Mouse (Mus musculus) heart, adult 8-10 months (tissue): ENCODE results near the gene Csmd2. TPM values are rescaled to one million over a fixed set of nuclear protein-coding genes. Genes with fewer than 3 reads are reported as not detected.

Experiments used
- DNase-seq: peaks from one replicate; pipeline ENCODE4 v3.0.0; 2022; ENCODE audit warnings: low spot score
- total RNA-seq, 4 experiments: library from RNA; stranded (reverse); gene quantifications; 2 replicates each; pipeline ENCODE4 v1.2.4; 2022

The Csmd2 gene
- total RNA-seq, 4 experiments from 2014 or later: 0.08 TPM; not detected in 3

GRCm38 (mm10) chr4:128327421-128327820, 339.8 kb downstream of the Csmd2 start:
- DNase-seq: no peak

- DNase-seq: no peak
These were observed 342.9 kb downstream of the Csmd2 start for GRCm38 (mm10) chr4:128330519-128330918.

DNA sequence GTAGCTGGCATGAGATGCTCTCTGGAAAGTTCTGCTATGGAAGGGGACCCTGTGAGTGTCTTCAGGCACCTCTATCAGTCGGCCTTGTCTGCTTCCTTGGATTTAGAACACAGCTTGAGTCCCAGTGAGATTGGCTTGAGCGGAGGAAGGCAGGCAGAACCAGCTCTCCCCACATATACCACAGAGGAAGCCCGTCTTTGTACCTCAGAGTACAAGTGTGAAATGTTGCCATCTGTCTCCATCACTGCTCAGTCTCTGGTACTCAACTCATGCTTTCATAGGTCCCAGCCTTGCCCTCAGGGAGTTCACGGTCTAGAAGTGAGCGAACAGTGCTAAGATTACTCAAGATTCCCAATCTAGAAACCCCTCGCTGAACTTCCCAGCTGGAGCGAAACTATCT, 352.8 kb downstream of the Csmd2 start:
- no peak for DNase-seq

DNA sequence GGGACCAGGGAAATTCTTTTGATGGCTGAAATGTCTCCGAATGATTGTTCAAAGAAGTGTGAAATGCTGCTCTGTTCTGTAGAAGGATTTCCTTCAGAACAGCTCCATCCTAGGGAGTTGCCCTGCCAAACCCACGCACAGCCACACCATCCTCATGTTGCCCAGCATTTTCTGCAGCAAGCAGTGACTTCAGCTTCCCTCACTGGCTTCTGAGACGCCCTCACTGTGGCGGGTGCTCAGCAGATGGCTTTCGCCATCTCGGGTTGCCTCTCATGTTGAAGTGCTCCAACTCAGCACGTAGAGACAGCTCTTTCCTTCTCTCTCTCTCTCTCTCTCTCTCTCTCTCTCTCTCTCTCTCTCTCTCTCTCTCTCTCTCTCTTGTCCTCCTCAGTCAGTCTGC, 353.7 kb downstream of the Csmd2 start:
- no peak for DNase-seq

DNA sequence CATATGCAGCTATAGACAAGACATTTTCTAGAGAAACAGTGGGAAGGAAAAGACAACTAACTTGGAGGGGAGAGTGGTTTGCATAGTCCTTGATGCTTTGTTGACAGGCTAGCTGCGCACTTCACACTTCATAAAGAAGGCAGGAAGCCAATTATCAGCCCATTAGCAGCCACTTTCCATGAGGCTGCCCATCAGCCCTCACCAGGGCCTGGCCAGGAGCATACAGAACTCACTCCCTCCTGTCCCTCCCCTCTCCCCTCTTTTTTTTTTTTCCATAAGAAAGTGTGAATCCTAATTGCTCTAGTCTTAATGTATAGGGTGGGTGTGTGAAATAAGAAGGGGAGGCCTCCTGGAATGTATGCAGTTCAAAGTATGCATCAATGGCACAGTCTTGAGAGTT, 354.6 kb downstream of the Csmd2 start:
- DNase-seq: no peak

DNA sequence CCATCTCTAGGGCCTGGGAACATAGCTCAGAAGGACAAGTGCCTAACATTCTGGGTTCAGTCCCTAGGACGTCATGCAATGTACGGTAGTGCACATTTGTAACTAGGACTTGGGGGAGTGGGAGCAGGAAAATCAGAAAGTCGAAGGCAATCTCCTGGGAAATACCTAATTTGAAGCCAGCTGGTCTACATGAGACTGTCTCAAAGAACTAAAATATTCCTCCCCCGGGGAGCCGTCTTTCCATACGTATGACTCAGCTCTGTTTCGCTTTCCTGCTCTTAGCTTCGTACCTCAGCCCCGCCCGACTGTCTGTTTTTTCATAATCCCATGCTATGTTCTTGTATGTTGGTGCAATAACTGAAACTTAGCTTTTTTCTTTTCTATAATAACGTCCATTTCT, 371.1 kb downstream of the Csmd2 start:
- DNase-seq: no peak

DNA sequence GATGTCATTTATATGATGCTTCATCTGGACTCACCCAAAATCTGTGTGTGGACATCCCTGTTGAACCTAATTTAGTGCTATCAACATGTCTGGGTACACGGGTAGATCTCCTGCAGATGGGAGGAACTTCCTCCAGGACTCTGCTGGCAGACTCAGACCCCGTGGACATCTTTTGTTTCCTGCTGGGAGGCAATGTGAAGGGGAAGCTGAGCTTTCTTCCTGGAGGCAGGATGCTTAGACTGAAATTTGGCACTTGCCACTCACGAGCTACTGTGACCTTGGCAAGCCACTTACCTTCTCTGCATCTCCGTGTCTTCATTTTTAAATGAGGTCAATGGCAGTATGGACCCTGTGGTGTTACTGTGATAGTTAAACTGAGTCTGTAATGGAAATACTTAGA, 378.2 kb downstream of the Csmd2 start:
- no peak for DNase-seq

DNA sequence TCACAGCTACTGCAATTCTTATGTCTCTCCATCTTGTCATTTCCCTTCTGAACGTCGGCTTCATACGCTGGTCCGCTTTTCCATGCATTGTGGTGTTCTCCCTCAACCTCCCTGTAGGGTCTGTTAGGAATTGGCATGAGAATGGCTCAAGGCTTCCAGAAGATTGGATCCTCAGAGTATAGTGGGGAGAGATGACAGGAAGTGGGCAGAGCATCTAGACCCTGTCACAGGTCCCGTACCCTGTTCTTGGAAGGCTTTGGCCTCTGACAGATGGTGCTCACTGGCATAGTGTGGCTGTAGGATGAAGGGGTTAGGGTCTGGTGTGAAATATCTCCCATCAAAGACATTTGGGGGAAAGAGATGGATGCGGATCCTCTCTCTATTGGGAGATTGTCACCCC, 380.4 kb downstream of the Csmd2 start:
- DNase-seq: no peak

DNA sequence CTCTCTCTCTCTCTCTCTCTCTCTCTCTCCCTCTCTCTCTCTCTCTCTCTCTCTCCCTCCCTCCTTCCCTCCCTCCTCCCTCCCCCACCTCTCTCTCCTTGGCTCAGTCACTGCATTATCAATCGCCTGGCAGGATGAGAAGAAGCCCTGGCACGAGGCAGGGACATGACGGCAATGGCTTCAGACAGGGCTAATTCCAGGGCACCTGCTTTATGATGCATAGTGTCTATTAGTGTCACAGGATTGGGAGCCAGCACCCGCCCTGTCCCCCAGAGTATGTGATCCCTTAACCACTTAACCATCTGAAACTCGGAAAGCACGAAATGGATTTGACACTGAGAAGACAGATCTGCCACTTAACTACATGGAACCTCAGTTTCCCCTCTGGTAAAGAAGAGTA, 384.1 kb downstream of the Csmd2 start:
- no peak for DNase-seq

DNA sequence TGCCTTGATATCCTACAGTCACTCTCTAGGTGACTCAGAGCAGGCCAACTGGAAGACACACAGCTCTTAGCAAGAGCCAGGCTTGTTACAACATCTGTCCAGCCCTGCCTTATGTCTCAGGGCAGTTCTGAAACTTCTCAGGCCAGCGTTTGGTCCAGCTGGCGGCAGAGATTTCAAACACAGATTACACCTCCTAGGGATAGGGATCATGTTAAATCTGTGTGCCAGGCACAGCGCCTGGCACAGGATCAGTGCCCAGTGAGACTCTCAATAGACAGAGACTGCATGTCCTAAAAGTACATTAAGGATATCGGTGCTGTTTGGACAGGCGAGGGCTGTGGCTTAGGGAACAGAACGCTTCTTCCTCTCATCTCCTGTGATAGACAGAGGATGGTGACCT, 385.5 kb downstream of the Csmd2 start:
- no peak for DNase-seq

DNA sequence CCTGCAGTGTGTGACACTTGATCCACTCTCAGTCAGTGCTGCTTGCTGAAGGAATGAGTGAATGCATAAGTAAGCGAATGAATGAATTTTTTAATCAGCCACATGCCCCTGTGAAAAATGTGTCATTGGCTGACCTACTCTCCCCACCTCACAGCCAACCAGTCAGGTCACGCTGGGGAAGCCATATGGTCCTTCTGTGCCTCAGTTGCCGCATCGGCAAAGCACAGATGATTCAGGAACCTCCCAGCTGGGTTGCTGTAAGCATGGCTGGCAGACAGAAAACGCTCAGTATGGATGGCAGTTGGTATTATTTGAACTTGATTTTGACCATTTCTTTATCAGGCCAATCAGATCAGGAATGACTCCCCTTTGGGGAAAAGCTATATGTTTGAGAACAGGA, 386.4 kb downstream of the Csmd2 start:
- DNase-seq: no peak

GRCm38 (mm10) chr4:128378946-128379345, 391.3 kb downstream of the Csmd2 start:
- no peak for DNase-seq

DNA sequence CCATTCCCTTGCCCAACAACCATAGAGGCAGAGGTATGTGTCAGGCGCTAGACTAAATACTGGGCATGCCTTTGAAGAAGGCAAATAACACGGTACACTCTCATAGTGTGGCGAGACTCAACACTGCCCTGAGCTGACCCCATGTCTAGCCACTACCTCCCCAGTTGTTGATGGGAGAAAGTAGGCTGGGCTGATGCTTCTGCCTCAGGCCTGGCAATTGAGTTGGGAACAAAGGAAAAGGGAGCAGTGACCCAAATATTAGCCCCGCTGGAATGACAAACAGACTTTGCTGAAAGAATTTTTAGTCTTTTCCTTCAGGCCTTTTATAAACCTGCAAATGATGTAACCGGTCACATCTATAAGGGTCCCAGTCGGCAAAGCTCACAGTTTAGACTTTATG, 393.7 kb downstream of the Csmd2 start:
- no peak for DNase-seq

DNA sequence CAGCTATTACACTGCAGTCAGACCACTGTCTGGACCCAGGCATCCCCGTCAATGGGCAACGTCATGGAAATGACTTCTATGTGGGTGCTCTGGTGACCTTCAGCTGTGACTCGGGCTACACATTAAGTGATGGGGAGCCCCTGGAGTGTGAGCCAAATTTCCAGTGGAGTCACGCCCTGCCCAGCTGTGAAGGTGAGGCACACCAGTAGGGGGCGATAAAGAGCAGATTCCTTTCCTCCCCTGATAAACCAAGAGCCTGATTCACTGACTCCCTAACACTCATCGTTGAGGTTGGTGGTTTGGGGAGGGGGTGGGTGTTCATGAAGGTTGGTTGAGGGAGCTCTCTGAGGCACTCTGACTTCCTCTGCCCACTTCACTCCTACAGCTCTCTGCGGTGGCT, 396.1 kb downstream of the Csmd2 start:
- no peak for DNase-seq

- no peak for DNase-seq
These were observed 403.8 kb downstream of the Csmd2 start for GRCm38 (mm10) chr4:128391484-128391883.

DNA sequence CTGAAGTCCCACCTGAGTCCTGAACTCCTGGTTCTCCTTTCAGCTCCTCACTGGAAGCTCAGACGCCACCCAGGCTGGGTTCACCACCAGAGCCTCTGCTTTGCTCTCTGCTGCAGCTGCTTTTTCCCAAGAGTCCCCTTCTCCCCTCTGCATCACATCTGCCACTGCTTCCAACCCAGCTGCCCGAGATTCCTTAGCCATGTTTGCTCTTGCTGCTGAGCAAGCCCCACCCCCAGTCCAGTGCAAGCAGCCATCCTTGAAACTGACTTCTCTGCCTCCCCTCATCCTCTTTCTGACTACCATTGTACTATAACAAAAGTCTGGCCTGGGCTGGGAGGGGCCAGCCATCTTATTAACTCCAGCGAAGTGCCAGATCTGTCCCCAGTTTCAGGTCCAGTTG, 404.6 kb downstream of the Csmd2 start:
- no peak for DNase-seq

- no peak for DNase-seq
These were observed 406.2 kb downstream of the Csmd2 start for GRCm38 (mm10) chr4:128393864-128394263.

DNA sequence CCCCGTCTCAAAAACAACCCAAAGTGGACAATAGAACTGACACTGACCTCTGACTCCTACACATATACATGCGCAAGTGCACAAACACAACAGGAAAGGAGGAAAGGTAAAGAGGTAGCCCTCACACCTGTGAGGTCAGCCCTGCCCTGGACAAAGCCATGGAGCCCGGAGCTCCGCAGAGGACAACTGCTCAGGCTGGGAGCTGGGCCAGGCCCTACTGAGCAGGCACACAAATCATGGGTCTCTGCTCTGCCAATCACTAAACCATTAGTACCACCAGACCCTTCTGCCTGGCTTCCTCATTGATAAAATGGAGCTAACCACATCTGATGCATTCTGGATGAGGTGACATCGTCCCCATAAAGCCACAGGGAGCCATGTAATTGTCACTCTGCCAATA, 409.0 kb downstream of the Csmd2 start:
- DNase-seq: no peak

- DNase-seq: no peak
These were observed 410.1 kb downstream of the Csmd2 start for GRCm38 (mm10) chr4:128397804-128398203.

DNA sequence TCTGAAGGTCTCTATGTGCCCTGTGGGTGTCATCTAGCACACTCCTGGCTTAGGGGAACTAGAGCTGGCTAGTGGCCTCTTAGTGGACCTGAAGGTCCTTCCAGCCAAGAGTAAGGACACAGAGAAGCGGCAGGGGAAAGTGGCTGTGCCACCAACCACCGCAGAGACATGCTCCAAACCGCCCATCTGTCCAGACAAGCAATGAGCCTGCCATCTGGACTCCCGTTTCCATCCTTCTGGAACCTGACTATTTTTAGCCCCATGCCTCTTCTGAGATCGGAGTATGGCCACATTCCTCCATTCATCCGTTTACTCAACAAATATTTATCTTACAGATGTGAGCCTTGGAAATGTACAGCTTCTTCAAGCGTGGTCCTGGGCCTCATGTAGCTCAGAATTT, 411.3 kb downstream of the Csmd2 start:
- no peak for DNase-seq

DNA sequence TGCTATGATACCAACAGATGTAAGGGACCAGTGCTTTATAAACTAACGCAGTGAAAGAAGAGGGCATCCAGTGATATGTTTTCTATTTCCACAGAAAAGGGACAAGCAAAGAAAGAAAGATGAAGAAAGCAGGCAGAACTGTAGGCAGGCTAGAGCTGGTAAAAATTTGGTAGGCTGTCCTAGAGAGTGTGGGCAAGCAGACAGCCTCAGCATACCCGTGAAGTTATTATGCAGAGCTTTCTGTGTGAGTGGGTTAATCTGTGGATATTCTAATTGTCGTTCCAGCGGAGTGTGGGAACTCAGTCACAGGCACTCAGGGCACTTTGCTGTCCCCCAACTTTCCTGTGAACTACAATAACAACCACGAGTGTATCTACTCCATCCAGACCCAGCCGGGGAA, 412.4 kb downstream of the Csmd2 start:
- no peak for DNase-seq

DNA sequence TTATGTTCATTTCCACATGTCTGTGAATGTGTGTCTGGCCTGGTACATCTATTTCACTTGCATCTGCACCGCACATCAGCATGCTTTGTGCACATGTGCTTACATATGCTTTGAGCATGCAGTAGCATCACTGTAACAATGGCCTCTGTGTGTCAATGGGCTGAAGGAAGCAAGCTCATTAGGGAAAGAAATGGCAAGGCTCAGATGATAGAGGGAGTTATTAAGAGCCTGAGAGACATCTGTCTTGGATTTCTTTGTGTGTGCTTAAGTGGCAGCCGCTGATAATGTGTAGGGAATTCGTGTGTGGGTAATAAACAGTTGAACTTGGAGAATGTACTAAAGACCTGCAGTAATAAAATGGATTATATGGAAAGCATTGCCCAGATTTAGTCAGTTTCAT, 413.9 kb downstream of the Csmd2 start:
- DNase-seq: no peak

DNA sequence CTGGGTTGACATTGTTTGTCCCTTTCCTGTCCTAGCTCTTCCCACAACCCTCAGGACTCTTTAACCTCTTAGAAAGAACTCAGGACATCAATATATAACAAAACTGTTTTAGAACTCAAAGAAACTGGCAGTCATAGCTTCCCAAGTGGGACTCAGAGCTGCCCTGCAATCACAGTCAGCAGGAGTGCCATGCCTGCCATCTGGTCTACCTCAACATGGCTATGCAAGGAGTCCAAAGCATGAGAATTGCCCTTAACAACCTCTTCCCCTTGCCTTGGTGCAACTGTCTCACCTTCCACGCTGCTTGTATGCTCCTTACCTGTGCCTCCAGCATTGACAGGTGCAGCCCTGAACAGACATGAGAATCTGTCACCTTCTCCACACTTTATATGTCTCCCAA, 415.0 kb downstream of the Csmd2 start:
- DNase-seq: no peak

DNA sequence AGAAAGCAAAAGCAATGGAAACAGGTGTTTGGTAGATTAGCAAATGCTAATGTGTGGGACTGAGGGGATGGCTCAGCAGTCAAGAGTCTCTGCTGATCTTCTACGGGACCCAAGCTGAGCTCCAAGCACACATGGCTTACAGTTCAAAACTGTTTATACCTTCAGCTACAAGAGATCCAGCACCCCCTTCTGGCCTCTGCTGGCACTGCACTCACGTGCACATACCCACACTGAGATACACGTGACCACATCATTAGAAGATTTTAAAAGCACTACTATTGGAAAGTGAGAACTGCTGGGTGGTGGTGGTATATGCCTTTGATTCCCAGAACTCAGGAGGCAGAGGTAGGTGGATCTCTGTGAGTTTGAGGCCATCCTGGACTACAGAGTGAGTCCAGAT, 417.9 kb downstream of the Csmd2 start:
- DNase-seq: no peak
